Mouse (Mus musculus): ENCODE results near the gene Unc93b1. TPM values are rescaled to one million over a fixed set of nuclear protein-coding genes. Genes with fewer than 3 reads are reported as not detected.

Gene Unc93b1
- total RNA-seq (2014; rRNA removed) = 41.1 and 41.5 TPM in 2 replicates
- 68.9 and 102 TPM in 2 replicates for polyA plus RNA-seq (2012; rRNA removed)

DNA sequence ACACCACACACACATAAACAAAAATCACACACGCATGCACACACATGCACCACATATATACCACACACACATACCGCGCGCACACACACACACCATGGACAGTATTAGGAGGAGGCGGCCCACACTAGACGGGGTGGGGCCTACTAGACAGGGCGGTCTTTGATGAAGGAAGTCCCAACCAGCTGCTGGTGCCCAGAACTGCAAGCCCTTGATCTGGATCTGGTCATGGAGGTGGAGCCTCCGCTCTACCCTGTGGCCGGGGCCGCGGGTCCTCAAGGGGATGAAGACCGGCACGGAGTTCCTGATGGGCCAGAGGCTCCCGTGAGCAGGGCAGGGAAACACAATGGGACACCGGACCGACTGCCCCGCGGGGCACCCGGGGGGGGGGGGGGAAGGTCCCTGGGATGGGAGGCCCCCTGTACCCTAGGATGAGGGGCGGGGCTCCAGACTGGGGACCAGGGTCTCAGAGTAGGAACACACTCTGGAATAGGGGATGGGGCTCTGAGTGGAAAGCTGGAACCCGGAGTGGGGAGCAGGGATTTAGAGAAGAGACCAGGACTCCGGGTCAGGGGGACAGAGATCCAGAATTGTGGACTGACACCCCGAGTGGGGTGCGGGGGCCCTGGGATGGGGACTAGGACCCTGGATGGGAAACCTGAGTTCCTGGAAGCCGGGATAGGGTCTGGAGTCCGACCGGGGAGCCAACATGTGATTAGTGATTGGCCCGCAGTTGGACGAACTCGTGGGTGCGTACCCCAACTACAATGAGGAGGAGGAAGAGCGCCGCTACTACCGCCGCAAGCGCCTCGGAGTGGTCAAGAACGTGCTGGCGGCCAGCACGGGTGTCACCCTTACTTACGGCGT is at the start of gene Unc93b1:
Gene Unc93b1 (plus strand): TSS at position 155 of the 864 bp plus-strand sequence.
- H3K9ac ChIP-seq (ENCODE audit: low read depth, low read length) = peak within 1 kb of the TSS; percentile 81

GRCm38 (mm10) chr19:3889096-3889495 is 45.9 kb upstream of the Unc93b1 start:
- H3K9ac ChIP-seq (ENCODE audit: low read depth, low read length) = no peak overlapping the region
- H3K4me3 ChIP-seq (ENCODE audit: insufficient read depth, low read depth, low read length) = no peak overlapping the region
- DNase-seq (ENCODE audit: extremely low read depth, low read depth, low spot score) = no peak
- no peak for TF ChIP-seq POLR2A (IDR thresholded peaks at IDR 0.05; ENCODE audit: extremely low read depth, insufficient read depth, low read length)
- TF ChIP-seq CTCF (IDR thresholded peaks at IDR 0.05; ENCODE audit: low read depth, low read length) = no peak
- H3K27ac ChIP-seq (replicated peaks; ENCODE audit: insufficient read depth, low read depth, low read length) = no peak overlapping the region
- no peaks in the 10 kb centered on the region for H3K79me2 ChIP-seq (ENCODE audit: control insufficient read depth, insufficient read depth, low read length)
- peaks cover 51% of the 10 kb centered on the region for H3K36me3 ChIP-seq (ENCODE audit: control insufficient read depth, insufficient read depth, low read length)
- 91% methylated on average over 5 of the region's 5 CpGs for WGBS
- H3K4me1 ChIP-seq (ENCODE audit: control insufficient read depth, insufficient read depth, low read length) = no peaks in the 10 kb centered on the region; the same call in none of the 2 replicates
- H3K27me3 ChIP-seq (ENCODE audit: control insufficient read depth, insufficient read depth, low read length) = no peaks in the 10 kb centered on the region

More for the DNA sequence above, at the start of gene Unc93b1:
- Histone ChIP-seq H3K4me3 (ENCODE audit: insufficient read depth, low read depth, low read length) (peak within 1 kb of the TSS; percentile 75), H3K79me2 (ENCODE audit: control insufficient read depth, insufficient read depth, low read length) (no peaks in the 10 kb centered on the region), H3K36me3 (ENCODE audit: control insufficient read depth, insufficient read depth, low read length) (no peaks in the 10 kb centered on the region), H3K4me1 (ENCODE audit: control insufficient read depth, insufficient read depth, low read length) (peaks cover 5% of the 10 kb centered on the region; the same call in 1 of the 2 replicates), H3K27ac (replicated peaks; ENCODE audit: insufficient read depth, low read depth, low read length) (peak within 1 kb of the TSS; percentile 65), H3K27me3 (ENCODE audit: control insufficient read depth, insufficient read depth, low read length) (no peaks in the 10 kb centered on the region)
- 6% methylated on average over 42 of the region's 42 CpGs for WGBS
- TF ChIP-seq CTCF (IDR thresholded peaks at IDR 0.05; ENCODE audit: low read depth, low read length) = no peak
- peak; percentile 45; the same call in 1 of the 2 replicates for TF ChIP-seq POLR2A (IDR thresholded peaks at IDR 0.05; ENCODE audit: extremely low read depth, insufficient read depth, low read length)
- DNase-seq (ENCODE audit: extremely low read depth, low read depth, low spot score) = peak; percentile 77

DNA sequence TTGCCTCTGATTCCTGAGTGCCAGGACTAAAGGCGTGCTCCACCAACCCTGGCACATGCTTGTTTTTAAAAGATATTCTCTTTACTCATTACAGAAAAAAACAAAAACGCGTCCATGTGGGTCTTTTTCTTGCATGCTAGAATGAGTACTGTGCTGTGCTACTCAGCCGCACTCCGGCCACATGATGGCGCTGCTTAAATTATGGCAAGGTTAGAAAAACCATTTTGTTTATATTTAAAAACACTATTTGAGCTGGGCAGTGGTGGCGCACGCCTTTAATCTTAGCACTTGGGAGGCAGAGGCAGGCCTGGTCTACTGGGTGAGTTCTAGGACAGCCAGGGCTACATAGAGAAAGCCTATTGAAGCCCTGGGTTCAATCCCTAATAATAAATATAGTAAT is 44.8 kb upstream of the Unc93b1 start:
- no peak for TF ChIP-seq POLR2A (IDR thresholded peaks at IDR 0.05; ENCODE audit: extremely low read depth, insufficient read depth, low read length)
- peak; percentile 65 for TF ChIP-seq CTCF (IDR thresholded peaks at IDR 0.05; ENCODE audit: low read depth, low read length)
- Histone ChIP-seq H3K9ac (ENCODE audit: low read depth, low read length) (no peak overlapping the region), H3K27ac (replicated peaks; ENCODE audit: insufficient read depth, low read depth, low read length) (no peak overlapping the region), H3K27me3 (ENCODE audit: control insufficient read depth, insufficient read depth, low read length) (no peaks in the 10 kb centered on the region), H3K79me2 (ENCODE audit: control insufficient read depth, insufficient read depth, low read length) (no peaks in the 10 kb centered on the region), H3K4me3 (ENCODE audit: insufficient read depth, low read depth, low read length) (no peak overlapping the region), H3K4me1 (ENCODE audit: control insufficient read depth, insufficient read depth, low read length) (peaks cover 7% of the 10 kb centered on the region), H3K36me3 (ENCODE audit: control insufficient read depth, insufficient read depth, low read length) (peaks cover 47% of the 10 kb centered on the region)
- DNase-seq (ENCODE audit: extremely low read depth, low read depth, low spot score) = no peak
- WGBS = 79% methylated on average over 8 of the region's 8 CpGs

GRCm38 (mm10) chr19:3893545-3894116 is 41.4 kb upstream of the Unc93b1 start:
- H3K4me3 ChIP-seq (ENCODE audit: insufficient read depth, low read depth, low read length) = no peak overlapping the region
- no peak for TF ChIP-seq POLR2A (IDR thresholded peaks at IDR 0.05; ENCODE audit: extremely low read depth, insufficient read depth, low read length)
- TF ChIP-seq CTCF (IDR thresholded peaks at IDR 0.05; ENCODE audit: low read depth, low read length) = no peak
- WGBS = 37% methylated on average over 4 of the region's 4 CpGs
- no peaks in the 10 kb centered on the region for H3K79me2 ChIP-seq (ENCODE audit: control insufficient read depth, insufficient read depth, low read length)
- H3K4me1 ChIP-seq (ENCODE audit: control insufficient read depth, insufficient read depth, low read length) = peaks cover 8% of the 10 kb centered on the region
- peaks cover 22% of the 10 kb centered on the region for H3K36me3 ChIP-seq (ENCODE audit: control insufficient read depth, insufficient read depth, low read length)
- DNase-seq (ENCODE audit: extremely low read depth, low read depth, low spot score) = peak; percentile 39
- H3K27me3 ChIP-seq (ENCODE audit: control insufficient read depth, insufficient read depth, low read length) = no peaks in the 10 kb centered on the region
- no peak overlapping the region for H3K9ac ChIP-seq (ENCODE audit: low read depth, low read length)
- H3K27ac ChIP-seq (replicated peaks; ENCODE audit: insufficient read depth, low read depth, low read length) = no peak overlapping the region

GRCm38 (mm10) chr19:3894294-3894693 is 40.7 kb upstream of the Unc93b1 start:
- 96% methylated on average over 2 of the region's 2 CpGs for WGBS
- H3K27me3 ChIP-seq (ENCODE audit: control insufficient read depth, insufficient read depth, low read length) = no peaks in the 10 kb centered on the region
- H3K4me3 ChIP-seq (ENCODE audit: insufficient read depth, low read depth, low read length) = no peak overlapping the region
- TF ChIP-seq CTCF (IDR thresholded peaks at IDR 0.05; ENCODE audit: low read depth, low read length) (no peak), POLR2A (IDR thresholded peaks at IDR 0.05; ENCODE audit: extremely low read depth, insufficient read depth, low read length) (no peak)
- no peak for DNase-seq (ENCODE audit: extremely low read depth, low read depth, low spot score)
- no peaks in the 10 kb centered on the region for H3K79me2 ChIP-seq (ENCODE audit: control insufficient read depth, insufficient read depth, low read length)
- H3K4me1 ChIP-seq (ENCODE audit: control insufficient read depth, insufficient read depth, low read length) = peaks cover 8% of the 10 kb centered on the region
- H3K27ac ChIP-seq (replicated peaks; ENCODE audit: insufficient read depth, low read depth, low read length) = no peak overlapping the region
- H3K9ac ChIP-seq (ENCODE audit: low read depth, low read length) = no peak overlapping the region
- peaks cover 22% of the 10 kb centered on the region for H3K36me3 ChIP-seq (ENCODE audit: control insufficient read depth, insufficient read depth, low read length)

Measured in liver, adult 2 months (tissue).